Mouse (Mus musculus): ENCODE data around the gene Ddx51.
A peak's percentile ranks its signal among the peaks of the same experiment; 100 is the strongest.

The Ddx51 gene

DNA sequence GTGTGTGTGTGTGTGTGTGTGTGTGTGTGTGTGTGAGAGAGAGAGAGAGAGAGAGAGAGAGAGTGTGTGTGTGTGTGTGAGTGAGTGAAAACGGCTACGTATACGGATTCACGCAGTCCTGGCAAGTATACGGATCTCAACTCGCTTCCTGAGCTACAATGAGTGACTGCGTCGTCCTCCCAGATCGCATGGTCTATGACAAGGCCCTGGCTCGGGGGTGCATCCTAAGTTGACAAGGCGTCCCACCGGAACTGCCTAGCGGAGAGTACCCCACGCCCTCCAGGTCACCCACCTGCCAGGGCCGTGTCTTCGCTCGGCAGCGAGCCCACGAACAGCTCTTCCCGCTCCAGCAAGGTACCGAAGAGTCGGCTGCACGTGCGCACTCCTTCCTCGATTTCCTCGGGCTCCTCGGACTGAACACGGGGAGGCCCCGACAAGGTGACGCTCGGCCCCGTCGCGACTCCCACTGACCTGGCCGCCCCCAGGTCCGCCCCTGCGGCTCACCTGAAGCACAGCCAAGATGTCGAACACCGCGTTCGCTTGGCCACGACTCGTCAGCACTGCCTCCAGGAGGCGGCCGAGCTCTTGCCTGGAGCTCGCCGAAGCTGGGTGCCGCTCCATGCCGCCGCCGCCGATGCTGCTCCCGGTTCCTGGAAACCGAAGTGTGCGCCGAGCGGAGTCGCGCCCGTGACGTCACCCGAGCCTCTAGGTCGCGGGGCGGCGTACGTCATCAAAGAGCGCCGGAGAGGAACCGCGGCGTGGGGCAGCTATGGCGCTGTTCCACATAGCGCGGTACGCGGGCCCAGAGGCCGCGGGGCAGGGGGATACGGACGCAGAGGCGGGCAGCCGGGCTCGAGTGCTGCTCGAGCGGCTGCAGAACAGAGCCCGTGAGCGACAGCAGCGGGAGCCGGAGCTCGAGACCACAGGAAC lies at the start of gene Ddx51, which contains the start of gene Noc4l:
Ddx51 (plus strand) TSS at position 733 of the 930 bp plus-strand sequence.
Noc4l (minus strand) TSS at position 699 of the 930 bp plus-strand sequence.
- peak; percentile 91 for DNase-seq (ENCODE audit: low spot score in 2 of 2)

DNA sequence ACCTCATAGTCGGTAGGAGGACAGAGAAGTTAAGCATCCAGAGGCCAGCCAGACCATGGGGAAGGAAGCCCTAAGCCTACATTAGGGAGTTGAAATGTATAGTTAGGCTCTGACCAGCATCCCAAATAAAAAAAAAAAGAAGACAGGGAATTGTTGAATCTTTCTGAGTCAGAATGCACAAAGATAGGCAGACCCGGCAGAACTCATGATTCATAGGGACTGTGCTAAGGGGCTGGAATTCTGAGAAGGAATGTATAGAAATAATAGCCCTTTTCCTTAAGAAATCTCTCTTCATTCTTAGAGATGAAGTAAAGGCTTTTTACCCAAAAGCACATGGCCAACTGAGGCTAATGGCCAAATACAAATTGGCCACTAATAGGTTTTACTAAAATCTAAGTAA lies 48.9 kb upstream of the Ddx51 start:
- DNase-seq (ENCODE audit: low spot score in 2 of 2) = no peak

DNA sequence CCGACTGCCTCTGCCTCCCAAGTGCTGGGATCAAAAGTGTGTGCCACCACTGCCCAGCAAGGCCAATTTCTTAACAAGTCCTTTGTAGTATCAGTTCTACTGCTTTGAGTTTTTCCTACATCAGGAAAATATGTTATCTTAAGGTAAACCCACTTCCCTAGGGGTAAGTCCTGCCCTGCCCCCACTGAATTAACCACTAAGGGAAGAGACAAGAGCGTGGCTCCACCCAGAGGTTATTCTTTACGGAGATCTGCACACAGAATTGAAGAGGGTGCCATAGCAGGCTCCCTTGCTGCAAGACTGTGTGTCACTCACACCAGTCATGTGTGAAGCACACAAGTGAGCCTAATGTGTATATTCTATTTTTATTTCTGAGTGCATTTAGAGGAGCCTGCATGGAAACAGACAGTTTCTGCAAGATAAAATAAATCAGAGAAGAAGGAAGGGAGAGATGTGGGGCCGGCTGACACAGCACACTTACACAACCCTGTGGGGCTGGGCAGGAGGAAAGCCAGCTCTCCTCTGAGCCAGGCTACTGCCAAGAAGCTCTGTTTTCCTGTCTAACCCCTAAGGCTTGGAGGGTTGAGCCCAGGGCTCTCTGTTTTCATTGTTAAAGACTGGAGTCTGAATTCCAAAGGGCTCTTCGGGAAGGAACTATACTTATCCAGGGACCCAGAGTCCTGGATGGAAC lies 47.6 kb upstream of the Ddx51 start:
- DNase-seq (ENCODE audit: low spot score in 2 of 2) = no peak

- DNase-seq (ENCODE audit: low spot score in 2 of 2) = no peak
Observed at GRCm38 (mm10) chr5:110607767-110608166, 45.5 kb upstream of the Ddx51 start.

GRCm38 (mm10) chr5:110608336-110608735 lies 44.9 kb upstream of the Ddx51 start:
- no peak for DNase-seq (ENCODE audit: low spot score in 2 of 2)

DNA sequence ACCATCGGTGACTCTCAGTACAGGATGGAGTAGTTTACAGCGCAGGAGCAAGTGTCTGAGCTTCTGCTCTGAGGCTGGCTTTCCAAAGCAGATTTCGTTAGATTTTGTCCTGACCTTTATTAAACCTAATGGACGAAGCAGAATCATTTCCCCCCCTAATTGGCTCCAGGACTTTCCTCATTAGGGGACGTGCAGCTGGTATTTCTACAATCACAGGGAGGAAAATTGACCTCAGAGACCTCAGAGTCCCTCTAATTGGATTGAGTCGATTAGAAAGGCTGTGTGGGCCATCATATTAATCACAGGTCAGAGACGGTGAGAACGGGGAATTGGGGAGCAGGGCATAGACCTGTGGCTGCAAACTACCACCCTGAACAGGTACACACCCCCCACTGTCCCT lies 44.3 kb upstream of the Ddx51 start:
- DNase-seq (ENCODE audit: low spot score in 2 of 2) = no peak

DNA sequence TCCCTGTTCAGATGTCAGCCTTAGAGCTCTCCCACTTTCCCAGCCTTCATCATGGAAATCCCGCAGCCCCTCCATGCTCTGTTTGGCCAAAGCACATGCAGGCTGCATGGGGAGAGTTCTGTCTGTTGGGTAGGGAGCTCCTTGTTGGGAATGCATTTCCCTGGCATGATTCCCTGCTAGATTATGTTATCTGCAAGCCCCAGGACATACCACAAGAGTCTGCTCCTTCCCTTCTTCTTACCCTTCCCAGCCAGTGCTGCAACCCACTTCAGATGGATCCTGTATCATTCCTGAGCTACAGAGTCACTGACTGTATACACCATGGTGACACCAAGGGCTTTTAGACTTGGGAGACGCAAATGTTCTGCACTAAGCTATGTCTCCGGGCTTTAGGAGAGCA lies 43.8 kb upstream of the Ddx51 start:
- DNase-seq (ENCODE audit: low spot score in 2 of 2) = no peak

DNA sequence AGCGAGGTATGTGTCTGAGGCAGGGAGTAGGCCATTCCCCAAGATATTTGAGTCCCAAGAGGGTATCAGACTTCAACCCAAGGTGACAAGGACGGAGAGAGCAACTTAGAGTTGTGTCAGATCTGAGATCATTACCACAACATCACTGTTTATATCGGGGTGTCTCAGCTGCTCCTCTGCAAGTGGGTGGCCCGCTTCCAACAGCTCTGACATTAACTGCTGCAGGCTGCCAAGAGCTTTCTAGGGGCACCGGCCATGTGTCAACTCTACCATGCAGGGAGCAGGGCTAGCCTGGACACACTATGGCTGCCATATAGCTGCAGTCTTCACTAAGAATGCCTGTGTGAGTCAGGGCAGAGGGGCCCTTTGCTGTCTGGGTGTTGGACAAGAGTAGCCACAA lies 43.4 kb upstream of the Ddx51 start:
- DNase-seq (ENCODE audit: low spot score in 2 of 2) = no peak

- DNase-seq (ENCODE audit: low spot score in 2 of 2) = no peak
Observed at GRCm38 (mm10) chr5:110610484-110610883, 42.8 kb upstream of the Ddx51 start.

- peak in 1 of 2 experiments; percentile 11 for DNase-seq (ENCODE audit: low spot score in 2 of 2)
Observed at GRCm38 (mm10) chr5:110611435-110612158, 41.7 kb upstream of the Ddx51 start.

- no peak for DNase-seq (ENCODE audit: low spot score in 2 of 2)
Observed at GRCm38 (mm10) chr5:110619226-110619625, 34.0 kb upstream of the Ddx51 start.

DNA sequence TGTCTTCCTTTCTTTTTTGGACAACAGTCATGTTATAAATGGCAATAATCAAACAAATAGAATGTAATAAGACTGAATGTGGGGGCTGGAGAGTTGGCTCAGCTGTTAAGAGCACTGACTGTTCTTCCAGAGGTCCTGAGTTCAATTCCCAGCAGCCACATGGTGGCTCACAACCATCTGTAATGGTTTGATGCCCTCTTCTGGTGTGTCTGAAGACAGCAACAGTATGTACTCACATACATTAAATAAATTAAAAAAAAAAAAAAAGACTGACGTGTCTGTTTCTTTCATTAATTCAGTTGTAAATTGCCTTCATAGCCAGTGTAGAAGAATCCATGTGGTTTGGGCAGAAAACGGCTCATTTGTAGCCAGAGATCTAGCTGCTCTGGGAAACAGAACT lies 28.9 kb upstream of the Ddx51 start:
- no peak for DNase-seq (ENCODE audit: low spot score in 2 of 2)

DNA sequence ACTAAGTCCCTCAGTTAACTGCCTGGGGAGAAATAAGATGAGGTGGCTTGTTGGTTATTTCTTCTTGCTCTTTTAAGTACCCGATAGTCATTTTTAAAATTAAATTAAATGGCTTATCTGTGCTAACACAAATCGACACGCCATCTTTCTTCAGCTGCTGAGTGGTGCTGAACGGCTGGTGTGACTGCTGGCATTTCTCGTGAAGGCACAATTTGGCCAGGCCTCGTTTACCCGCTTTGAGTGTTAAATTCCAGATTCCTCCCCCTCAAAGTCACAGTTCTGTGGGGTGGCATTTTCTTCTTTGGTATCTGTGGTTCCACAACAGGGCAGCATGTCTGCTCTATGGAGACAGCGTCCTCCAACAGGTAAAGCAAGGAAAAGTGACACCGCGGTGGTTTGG lies 25.9 kb upstream of the Ddx51 start:
- DNase-seq (ENCODE audit: low spot score in 2 of 2) = no peak

GRCm38 (mm10) chr5:110628156-110628555 lies 25.1 kb upstream of the Ddx51 start:
- DNase-seq (ENCODE audit: low spot score in 2 of 2) = no peak

- DNase-seq (ENCODE audit: low spot score in 2 of 2) = no peak
Observed at GRCm38 (mm10) chr5:110629525-110630120, 23.6 kb upstream of the Ddx51 start.

DNA sequence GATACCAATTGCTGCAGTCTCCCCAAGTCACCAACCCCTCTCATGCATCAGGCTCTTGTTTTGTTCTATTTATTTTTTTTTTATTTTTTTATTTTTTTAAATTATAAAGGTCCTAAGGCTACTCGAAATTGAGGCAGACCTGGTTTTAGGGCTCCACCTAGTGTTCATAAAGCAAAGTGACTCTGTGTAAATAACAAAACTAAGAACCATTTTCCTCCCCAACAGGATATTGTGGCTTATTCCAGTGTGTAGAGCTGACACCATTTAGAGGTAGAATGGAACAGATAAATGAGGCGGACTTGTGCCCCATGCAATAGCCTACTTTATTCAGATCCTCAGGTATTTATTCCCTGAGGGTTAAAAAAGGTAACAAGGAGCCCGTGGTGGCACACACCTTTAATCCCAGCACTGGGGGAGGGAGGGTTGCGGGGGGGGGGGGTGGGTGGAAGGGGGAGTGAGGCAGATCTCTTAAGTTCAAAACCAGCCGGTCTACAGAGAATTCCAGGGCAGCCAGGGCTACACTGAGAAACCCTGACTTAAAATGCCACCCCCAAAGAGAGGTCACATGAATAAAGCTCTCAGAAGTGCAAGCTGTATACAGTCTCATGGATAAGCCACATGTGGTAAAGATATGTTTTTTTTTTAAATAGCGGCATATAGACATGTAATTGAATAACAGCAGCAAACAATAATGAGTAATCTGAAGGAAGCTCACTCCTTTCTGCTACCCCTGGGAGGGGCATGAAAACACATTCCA lies 17.1 kb upstream of the Ddx51 start:
- no peak for DNase-seq (ENCODE audit: low spot score in 2 of 2)

DNA sequence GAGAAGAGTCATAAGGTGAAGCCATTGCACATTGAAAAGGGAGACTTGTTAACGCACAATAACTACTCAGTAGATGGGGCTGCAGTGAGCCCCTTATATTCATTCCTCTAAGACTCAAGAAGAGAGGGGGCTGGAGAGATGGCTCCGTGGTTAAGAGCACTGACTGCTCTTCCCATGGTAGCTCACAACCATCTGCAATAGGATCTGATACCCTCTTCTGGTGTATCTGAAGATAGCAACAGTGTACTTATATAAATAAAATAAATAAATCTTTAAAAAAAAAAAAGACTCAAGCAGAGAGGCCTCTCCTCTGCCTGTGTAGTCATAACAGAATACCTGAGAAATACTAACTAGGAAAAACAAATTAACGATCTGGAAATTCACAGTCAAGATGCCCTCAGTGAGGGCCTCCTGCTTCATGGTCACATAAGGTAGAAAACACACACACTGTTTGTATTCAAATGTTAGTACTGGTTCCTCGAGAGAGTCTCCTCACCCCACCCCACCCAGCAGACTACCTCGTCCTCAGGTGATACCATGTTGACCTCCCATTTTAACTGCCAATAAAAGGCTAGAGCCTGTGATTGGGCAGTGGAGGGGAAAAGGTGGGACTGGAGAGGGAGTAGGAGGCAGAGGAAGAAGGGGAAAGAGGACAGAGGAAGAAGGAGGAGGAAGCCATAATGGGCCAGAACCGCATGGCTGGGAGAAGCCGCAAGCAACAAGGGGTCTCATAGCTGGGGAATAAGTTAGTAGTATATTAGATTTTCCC lies 14.8 kb upstream of the Ddx51 start:
- DNase-seq (ENCODE audit: low spot score in 2 of 2) = no peak

- peak; percentile 75 to 81 for DNase-seq (ENCODE audit: low spot score in 2 of 2)
Observed at GRCm38 (mm10) chr5:110639459-110639858, 13.8 kb upstream of the Ddx51 start.

GRCm38 (mm10) chr5:110646377-110646776 lies 6.9 kb upstream of the Ddx51 start:
- DNase-seq (ENCODE audit: low spot score in 2 of 2) = no peak

GRCm38 (mm10) chr5:110653686-110654085 lies 435 bp downstream of the Ddx51 start:
- no peak for DNase-seq (ENCODE audit: low spot score in 2 of 2)

Measured in right cerebral cortex, postnatal 36 days (tissue).